Mouse (Mus musculus) T-cell, adult 2 months (primary cell): Measurements from ENCODE around the gene Fam50a.
"Not testable (repeated sequence)": the region's sequence is repeated elsewhere in the genome, so short reads cannot be mapped to it uniquely, and the experiment has no call there.

ENCODE experiments used
- DNase-seq: peaks from one replicate; pipeline ENCODE4 v3.0.0; 2022; ENCODE audit warnings: low spot score

Gene Fam50a

DNA sequence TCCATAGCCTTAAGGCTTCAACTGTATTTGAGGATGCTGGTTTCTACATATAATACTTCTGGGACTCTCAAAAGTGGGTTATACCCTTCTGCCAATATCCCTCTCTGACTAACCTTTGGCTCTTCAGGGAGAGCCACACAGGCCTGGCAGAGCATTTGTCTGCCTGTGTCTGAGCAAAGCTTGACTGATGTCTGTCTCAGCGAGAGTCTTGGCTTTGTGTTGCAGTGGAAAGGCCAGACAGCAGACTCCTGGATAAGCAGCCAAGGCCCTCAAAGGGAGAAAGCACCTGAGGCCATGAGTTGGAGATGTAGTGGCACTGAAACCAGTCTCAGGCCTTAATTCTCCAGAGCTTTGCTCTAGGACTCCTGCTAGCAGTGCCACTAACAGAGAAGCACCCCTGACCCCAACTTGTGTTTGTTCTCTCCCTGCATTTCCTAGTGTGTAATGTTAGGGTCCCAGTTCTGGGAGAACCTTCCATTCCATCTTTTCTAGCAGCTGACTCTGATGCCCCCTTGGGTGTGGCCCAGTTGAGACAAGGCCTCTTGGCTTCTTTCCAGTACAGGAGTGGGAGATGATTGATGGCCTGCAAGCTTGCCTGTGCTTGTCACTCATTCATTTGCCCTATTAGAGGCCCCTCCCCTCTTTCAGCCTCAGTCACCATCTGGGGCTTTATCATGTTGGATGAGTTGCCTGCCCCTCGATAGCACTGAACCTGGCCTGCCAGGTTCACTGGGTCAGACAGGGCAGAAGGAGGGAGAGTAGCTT lies 17.5 kb downstream of the Fam50a start:
- no peak for DNase-seq

- no peak for DNase-seq
Observed at GRCm38 (mm10) chrX:74352645-74353466, 40.0 kb downstream of the Fam50a start.

- peak; percentile 84 for DNase-seq
Observed at GRCm38 (mm10) chrX:74353467-74353770, 40.6 kb downstream of the Fam50a start, which contains the start of gene Lage3. TSS of gene Lage3 (minus strand) at chrX:74353618.

DNA sequence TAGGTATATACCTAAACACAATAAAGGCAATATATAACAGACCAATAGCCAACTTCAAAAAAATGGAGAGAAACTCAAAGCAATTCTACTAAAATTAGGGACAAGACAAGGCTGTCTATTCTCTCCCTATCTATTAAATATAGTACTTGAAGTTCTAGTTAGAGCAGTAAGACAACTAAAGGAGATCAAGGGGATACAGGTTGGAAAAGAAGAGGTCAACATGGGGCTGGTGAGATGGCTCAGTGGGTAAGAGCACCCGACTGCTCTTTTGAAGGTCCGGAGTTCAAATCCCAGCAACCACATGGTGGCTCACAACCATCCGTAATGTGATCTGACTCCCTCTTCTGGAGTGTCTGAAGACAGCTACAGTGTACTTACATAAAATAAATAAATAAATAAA lies 44.2 kb downstream of the Fam50a start:
- not testable (repeated sequence) for DNase-seq

DNA sequence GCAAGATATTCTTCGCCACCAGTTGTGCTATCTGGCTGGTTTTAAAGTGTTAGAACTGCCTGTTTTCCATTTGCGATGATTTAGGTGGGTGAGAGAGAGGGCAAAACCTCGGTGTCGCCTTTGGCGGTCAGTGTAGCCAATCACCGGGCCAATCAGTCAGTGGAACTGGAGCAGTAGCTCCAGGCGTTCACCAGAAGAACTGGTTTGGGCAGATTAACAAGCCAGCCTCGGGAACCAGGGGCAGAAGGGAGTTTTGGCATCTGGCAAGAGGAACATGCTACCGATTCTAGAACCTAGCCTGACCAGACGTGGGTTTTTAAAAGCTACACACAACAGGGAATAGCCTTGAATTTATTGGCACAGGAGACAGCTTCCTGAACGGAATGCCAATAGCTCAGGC lies 46.3 kb downstream of the Fam50a start:
- no peak for DNase-seq

DNA sequence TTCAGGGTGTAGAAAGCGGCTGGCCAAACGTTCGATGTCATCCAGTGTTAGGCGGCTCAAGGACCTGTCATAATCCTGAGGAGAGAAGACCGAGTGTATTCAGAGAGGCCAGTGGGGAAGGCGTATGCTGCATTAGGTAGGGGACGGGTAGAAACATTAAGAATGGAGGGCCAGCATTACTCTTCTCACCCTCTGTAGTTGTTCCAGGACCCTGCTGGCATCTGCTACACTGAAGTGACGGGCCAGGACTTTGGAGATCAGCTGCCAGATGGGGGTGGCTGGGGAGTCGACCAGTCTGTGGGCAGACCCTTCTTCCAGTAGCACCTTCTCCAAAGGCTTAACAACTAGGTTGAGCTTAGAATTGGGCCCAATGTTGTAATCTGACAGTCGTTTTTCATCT lies 54.7 kb downstream of the Fam50a start:
- DNase-seq: no peak

GRCm38 (mm10) chrX:74368209-74368909 lies 55.5 kb downstream of the Fam50a start:
- peak; percentile 45 for DNase-seq
